Mouse (Mus musculus) layer of hippocampus, postnatal 10 days (tissue): Measurements from ENCODE around the gene Mcf2. TPM values are rescaled to one million over a fixed set of nuclear protein-coding genes. Genes with fewer than 3 reads are reported as not detected.

Source experiments
- DNase-seq, 2 experiments: peaks; one replicate each; pipeline ENCODE4 v3.0.0; 2021; ENCODE audit warnings: low spot score in 2 of 2
- long read RNA-seq: library from polyadenylated mRNA; stranded (forward); transcript quantifications from one replicate; pipeline ENCODE4 v2.0.0, GENCODE M21; 2023
- total RNA-seq, 2 experiments: library from RNA; stranded (reverse); gene quantifications; 2 replicates each; pipeline ENCODE4 v1.2.3; 2021

The Mcf2 gene
- total RNA-seq = 1 to 10 TPM; 4.2 to 4.8 TPM
- long read RNA-seq, partial matches to known transcripts = 1 of 2 reads
- long read RNA-seq, other reads (novel, unspliced or antisense) = 1 of 2 reads

DNA sequence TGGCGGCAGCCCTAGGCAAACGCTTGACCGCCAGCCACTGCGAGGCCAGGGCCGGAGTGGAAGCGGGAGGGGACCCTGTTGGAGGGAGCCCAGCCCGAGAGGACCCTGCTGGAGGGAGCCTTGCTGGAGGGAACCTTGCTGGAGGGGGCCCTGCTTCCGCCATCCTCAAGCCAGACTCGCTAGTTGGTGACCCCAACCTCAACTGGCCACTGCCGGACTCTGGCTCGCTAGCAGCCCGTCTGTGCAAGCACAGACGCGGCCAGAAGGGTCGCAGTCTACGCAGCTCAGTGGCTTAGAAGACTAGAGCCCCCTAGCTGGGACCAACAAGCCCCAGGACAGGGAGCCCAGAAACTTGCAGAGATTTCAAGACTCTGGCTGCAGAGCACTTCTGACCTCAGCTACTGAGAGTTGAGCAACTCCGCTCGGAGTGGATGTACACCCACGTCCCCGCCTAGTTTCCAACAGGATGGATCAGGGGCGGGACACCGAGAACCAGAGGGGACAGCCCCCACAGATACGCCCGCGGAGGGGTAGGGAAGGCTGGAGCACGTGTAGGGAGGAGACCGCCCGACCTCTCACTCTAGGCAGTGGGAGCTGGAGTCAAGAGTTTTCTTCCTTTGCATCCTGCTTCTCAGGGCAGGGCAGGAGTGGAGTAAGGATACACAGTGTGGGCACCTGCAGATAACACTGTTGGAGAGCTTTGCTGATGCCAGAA lies at the start of gene Mcf2:
Mcf2 (minus strand) TSS at position 346 of the 715 bp plus-strand sequence.
- peak; percentile 2 to 8 for DNase-seq

DNA sequence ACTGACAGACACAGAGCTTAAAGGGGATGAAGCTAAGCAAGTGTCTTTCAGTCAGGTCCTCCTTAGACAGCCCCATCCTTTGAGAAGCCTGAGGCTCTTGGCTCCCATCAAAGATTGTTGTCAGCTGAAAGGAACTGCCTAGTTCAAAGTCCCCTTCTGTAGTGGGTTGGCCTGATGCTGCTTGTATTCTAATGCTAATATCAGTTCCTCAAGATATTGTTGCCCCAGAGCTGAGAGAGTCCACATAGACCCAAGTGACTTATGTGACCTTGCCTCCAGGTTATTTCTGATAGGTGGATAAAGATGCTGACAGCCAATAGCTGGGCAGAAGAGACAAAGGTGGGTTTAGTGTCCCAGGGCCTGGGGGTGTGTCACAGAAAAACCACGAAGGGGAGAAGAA lies 8.8 kb upstream of the Mcf2 start:
- no peak for DNase-seq

DNA sequence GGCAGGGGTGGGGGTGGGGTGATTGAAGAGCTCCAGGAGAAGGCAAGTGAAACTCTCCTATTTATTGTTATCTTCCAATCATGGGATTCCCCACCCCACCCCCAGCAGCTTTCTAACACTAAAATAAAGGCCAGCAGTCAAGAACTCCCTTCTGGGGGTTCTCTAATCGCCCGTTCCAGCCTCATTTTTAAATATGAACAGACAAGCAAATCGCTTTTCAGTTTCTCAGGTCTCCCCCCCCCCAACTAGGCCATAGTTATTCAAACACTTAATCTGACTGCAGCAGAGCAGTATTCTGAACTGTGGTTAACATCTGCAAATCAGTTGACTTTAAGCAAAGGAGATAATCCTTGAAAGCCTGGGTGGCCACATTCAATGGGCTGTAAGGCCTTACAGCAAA lies 3.7 kb upstream of the Mcf2 start:
- DNase-seq = no peak

DNA sequence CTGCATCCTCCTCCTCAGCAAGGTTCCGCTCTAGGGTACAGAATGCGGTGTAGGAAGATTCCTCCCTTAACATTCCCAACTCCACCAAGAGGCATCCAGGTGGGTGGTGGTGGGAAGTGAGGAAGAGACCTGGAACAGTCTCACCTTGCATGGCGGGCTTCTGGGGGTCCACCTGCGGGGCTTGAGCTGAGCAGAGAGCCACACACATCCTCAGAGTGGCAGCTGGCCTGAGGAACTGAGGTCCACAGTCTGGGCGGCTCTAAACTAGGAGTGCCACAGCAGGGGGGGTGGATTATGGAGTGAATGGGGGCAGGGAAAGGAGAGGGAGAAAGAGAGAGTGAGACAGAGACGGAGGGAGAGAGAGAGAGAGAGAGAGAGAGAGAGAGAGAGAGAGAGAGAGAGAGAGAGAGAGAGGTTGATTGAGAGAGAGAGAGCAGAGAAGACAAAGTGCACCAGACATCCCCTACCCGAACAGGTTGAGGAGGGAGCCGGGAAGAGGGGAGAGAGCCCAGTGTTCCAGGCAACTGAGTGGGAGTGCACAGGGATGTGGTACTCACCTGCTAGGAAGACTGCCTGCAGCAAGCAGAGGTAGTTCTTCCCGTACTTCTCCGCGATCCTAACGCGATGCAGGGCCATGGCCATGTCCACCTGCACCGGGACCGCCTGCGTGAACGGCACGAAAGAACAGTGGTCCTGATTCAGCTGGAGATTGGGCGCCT lies 705 bp downstream of the Mcf2 start:
- peak; percentile 2 to 13 for DNase-seq

DNA sequence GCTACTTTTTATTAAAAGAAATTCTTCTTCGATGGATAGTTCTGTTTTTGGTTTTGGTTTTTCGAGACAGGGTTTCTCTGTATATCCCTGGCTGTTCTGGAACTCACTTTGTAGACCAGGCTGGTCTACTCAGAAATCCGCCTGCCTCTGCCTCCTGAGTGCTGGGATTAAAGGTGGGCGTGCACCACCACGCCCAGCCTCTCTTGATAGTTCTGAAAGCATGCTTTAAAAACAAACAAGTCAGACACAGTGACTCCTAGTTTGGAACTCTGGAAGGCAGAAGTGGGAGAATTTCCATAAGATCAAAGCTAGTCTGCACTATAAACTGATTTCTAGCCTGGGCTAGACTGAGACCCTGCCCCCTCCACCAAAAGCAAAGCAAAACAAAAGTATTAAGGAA lies 8.8 kb downstream of the Mcf2 start:
- DNase-seq = no peak

DNA sequence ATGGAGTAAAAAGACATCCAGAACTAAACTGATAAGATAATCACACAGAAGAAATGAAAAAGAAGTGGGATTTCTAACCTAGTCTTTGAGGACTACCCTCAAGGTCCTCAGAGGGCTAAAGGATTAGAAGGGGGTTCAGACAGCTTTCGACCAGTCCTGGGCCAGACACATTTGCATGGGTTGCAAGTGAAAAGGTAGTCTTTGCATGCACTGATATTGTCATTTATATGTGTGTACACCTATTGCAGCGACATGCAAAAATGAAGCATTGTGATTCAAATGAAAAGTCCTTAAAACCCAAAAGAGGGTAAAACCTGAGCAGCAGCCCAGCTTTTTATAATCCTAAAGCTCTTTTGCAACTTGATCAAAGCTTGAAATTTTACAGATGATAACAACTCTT lies 9.4 kb downstream of the Mcf2 start:
- DNase-seq = no peak

DNA sequence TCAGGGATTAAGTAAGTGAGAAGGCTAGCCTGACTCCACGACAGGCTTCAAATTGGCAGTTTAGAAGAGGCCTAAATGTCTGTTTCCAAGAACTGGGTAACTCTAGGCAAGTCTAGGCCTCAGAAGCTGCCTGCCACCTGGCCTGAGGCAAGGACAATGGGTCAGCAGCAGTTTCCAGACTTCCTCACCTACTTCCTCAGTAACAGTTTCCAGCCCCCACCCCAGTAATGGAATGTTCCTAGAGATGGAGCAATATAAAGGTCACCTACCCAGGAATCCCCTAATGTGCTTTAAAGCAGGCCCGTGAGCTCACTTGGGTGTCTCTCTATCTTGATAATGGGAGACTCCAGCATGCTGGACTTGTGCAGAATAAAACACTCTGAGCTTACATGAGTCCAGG lies 10.1 kb downstream of the Mcf2 start:
- no peak for DNase-seq

DNA sequence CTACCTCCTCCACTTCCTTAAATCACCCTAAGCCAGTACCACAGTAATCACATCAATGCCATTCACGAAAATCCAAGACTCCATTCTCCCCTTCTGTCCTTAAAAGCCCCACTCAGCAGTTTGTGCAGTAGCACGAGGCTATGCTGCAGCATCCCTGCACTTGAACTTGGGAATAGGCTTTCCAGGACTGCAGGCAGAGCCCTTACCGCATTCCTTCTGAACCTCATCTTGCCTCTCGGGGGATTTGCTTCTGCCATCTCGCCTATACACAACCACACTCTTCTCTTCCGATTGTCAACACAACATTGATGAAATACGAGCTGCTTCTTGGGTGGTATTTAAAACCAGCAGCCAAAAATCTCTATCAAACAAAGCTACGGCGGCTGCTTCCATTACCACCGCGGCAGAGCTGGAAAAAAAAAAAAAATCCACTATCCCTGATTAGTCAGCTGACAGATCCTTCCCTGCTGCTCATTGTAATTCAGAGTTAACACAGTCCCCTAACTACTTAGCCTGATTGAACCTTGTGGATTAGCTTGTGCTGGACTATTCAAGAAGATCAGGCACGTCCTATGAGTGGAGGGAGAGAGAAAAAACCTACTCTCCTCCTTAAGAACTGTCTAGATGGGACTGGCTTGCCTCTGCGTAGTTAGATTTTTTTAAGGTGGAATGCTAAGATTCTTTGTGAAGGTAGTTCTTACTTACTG lies 31.5 kb downstream of the Mcf2 start:
- DNase-seq = peak; percentile 4 to 12

DNA sequence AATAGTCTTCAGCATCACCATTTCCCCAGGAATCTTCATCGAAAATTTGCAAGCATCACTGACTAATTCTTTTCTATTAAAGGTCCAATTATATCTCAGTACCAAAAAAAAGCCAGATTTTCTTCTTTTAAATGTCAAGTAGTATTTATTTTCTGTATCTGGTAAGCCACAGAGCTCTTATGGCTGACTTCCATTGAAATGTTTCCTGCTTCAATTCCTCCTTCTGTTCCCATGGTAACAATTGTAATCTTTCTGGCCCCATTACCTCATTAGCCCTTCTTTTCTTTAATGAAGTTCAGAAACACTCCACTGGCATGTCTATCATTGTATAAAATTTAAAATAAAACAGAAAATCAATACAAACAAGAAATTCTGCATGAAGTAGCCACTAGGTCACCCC lies 103.5 kb downstream of the Mcf2 start:
- no peak for DNase-seq

DNA sequence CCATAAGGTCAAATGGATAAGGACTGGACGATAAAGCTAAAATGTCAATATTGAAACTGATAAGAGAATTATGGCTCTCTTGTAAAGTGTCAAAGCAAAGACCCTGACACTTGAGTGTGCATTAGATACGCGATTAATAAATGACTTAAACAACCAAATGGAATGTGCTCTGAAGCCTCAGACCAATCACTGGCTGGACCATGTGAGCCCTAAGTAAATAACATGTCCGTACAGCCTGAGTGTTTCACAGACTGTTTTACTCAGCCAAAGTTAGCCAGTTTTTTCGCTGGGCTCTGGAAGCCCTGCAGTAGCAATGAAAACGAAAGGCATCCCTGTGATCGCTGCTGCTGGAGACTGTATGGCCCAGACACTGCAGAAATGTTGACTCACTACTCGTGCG lies 123.7 kb downstream of the Mcf2 start:
- DNase-seq = no peak

DNA sequence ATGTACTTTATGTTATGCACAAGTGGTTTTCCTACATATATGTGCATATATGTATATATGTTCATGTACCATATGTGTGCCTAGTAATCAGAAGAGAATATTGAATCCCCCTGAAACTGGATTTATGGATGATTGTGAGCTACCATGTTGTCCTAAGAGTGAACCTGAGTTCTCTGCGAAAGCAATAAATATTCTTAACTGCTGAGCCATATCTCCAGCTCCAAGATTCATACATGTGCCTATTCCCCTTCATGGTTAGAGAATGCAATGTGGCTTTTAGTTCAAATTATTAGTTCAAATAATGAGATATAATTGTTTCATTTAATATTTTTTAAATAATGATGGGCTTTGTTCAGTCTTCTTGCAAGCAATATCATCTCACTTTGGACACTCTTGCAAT lies 124.1 kb downstream of the Mcf2 start:
- DNase-seq = no peak

DNA sequence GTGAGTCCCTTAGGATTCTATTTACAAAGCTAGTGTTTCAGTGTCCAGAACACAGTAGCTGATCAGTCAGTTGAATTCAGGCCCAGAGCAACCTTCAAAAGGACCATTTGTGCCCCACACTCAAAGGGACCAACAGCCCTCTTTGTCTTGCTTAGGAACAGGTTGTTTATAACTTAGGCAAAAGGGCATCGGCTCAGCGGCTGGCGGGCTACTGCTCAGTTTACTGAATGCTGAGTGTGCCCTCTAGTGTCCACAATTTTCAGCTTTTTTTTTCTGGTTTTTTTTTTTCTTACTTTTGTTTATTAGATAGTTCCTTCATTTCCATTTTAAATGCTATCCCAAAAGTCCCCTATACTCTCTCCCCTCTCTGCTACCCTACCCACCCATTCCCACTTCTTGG lies 152.2 kb downstream of the Mcf2 start:
- DNase-seq = peak; percentile 18 to 43

DNA sequence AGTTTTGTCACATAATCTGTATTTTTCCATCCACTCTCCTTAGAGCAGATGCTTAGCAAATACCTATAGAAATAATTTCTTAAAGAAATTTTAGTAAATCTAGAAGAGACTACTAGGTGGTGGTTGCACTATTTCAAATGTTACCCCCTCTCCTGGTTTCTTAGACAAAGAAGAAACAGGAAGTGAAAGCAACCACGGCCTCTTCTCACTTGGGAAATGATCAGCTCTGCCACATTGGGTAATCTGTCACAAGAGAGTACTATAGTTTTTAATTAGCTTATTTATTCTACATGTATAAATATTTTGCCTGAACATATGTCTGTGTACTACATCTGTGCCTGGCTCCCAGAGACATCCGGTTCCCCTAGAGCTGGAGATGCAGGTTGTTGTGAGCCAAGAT lies 157.3 kb downstream of the Mcf2 start:
- no peak for DNase-seq

DNA sequence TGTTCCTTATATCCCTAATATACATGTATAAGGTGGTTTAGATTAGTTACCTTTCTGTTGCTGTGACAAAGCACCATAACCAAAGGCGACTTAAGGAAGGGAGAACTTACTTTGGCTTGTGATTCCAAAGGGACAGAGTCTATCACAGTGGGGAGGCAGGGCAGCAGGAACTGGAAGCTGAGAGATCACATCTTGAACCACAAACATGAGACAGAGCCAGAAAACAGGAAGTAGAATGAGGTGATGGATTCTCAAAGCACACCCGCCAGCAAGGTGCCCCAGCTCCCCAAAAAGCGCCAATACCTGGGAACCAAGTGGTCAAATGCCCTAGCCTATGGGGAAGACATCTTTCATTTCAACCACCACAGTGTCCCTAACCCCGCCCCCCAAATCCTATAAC lies 157.9 kb downstream of the Mcf2 start:
- DNase-seq = no peak

DNA sequence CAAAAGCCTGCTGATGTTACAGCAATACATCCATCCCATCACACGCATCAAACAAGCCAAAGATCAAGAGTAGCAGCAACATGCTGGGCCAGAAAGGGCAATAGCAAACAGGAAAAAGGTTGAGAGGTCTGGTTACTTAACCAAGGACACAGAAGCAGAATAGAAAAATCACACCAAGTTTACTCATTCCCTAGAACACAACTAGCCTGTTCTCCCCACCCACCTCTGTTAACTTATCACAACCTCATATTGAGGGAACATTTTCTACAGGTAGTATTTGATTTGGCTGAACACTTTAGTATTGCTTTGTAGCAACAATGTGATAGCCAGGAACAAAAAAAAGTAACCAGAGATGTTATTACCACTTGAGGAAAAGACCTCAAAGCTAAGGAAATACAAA lies 164.3 kb downstream of the Mcf2 start:
- no peak for DNase-seq

DNA sequence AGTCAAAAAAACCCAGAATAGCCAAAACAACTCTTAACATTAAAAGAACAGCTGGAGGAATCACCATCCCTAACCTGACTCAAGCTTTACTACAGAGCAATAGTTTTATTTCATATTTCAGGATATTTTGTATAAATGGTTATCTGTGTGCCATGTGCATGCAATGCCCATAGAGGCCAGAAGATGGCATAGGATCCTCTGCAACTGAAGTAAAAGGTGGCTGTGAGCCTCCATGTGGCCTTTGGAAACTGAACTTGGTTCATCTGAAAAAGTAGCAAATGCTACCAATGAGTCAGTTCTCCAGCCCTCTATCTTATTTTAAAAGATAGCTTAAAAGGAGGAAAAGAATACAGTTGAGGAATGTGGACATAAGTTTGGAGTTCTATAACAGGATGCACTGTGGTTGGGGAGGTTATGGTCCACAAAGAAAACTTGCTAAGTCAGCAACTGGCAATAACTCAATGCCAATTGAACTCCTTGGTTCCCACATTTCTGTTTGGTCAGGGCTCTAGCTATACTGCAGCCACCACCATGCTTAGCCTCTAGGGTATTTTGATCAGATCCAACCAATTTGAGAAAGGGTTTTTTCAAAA lies 165.7 kb downstream of the Mcf2 start:
- DNase-seq = peak; percentile 16 to 30

Other genes with a start within 250 kb of the Mcf2 start
- under 1 TPM; 0.11 to 0.16 TPM for gene F9, start 179.6 kb downstream of the Mcf2 start, total RNA-seq